Mouse (Mus musculus): ENCODE data around the gene Tmem88b.
"Not testable (repeated sequence)": the region's sequence is repeated elsewhere in the genome, so short reads cannot be mapped to it uniquely, and the experiment has no call there.

Gene Tmem88b

GRCm38 (mm10) chr4:155760613-155761355 lies 24.9 kb downstream of the Tmem88b start, which contains the start of gene Atad3a:
Gene Atad3a, minus strand, starts transcription at chr4:155761093.
- peak; percentile 95 for DNase-seq (ENCODE audit: low spot score)

GRCm38 (mm10) chr4:155759862-155760612 lies 25.6 kb downstream of the Tmem88b start:
- DNase-seq (ENCODE audit: low spot score): no peak

GRCm38 (mm10) chr4:155757011-155757410 lies 28.7 kb downstream of the Tmem88b start:
- DNase-seq (ENCODE audit: low spot score): no peak

DNA sequence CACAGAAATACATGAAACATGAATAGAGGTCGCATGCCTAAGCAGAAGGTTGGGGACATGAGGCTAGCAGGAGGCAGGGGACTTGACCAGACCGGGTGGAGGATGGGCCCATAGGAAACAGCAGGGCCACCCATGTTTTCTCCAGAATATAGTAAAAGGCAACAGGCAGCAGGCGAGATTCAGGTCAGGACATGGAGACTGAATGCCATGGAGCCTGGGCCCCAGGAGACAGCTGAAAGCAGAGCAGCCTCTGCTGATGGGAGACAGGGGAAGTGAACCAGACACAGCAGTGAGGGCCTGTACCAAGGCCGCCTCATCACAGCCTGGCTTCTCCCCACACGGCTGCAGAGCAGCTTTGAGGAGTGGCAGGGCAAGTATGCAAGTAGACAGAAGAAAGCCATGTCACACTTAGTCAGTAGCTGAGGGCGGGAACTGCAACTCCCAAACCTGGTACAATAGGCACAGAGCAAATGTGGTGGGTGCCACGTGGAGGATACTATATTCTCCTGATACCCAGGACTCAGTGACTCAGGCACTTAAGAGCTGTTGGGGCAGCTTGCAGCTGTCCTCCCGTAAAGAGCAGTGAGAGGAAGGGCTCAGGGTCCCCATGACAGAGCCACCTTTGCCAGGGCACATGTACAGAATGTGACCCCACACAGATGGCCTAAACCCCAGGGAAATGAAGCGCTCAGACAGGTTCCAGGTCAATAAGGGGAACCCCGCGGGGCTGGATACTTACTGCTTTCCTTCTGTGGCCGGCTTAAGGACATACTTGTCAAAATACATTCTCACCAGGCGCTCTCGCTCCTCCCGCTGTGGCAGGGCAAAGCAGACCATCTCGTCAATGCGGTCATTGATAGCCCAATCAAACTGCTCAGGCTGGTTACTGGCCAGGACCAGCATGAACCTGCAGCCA lies 38.8 kb downstream of the Tmem88b start:
- DNase-seq (ENCODE audit: low spot score): no peak

DNA sequence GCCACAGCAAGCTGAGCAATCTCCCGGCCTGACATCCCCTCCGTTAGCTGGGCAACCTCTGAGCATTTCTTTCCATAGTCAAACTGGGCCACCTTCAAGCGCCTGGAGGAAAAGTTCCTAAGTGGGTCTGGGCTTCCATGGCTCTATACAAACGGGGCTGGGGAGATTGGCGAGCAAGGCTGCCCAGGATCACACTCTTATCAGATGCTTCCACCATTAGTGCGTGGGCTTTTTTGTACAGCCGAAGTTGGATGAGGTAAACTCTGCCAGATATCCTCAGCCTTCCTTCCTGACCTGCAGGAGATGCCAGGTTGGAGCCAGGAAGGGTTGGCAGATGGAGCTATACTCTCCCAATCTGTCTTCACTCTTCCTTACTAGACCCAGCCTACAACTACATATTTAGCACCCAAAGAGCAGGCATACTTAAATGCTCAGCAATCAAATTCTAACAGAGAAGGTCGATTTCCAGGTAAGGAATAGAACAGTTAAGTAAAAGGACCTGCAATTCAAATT lies 39.6 kb downstream of the Tmem88b start:
- no peak for DNase-seq (ENCODE audit: low spot score)

DNA sequence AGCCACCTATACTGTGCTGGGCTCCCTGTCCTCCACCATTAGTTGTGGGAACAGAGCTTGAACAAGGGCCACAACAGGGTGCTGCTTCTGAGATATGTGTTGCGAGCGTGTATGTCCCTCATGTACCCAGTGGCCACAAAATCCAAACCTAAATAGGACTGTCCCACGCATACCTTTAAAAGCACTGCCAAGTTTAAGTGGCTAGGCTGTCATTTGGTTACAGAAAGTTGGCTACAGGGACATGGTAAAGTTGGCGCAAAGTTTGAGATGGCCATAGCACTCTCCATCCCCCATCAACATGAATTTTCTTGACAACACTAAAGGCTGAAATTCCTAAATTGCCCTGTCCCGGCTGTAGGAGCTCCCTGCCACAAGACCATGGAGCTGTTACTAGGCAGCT lies 40.5 kb downstream of the Tmem88b start:
- DNase-seq (ENCODE audit: low spot score): no peak

DNA sequence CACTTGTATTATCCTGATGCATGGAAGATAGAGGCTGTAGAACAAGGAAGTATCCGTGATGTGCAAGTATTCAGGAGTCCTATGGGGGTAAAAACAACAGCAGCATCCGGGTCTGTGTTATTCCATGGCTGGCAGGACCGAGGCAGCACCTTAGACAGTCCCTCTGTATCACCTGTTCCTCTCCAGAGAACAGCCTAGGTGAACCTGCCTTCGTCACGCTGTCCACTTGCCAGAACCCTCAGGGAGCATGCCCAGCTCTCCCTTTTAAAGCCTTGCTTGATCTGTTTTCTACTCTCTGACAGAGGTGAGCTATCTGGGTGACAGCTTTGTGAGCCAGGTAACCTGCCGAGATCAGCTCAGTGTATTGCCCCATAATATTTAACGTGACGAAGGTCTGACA lies 41.2 kb downstream of the Tmem88b start:
- no peak for DNase-seq (ENCODE audit: low spot score)

DNA sequence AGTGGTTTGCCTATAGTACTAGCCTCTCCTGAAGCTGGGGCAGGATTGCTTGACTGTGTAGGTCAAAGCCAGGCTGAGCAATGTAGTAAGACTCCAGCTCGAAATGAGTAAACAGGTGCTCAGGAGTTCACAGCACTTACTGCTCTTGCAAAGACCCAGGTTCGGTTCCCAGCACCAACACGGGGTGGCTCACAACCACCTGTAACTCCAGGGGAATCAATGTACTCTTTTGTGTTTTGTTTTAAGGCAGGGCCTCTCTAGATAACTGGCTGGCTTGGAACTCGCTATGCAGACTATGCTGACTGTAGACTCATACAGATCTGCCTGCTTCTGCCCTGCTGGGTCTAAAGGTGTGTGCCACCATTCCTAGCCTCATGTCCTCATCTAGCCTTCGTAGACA lies 43.0 kb downstream of the Tmem88b start:
- DNase-seq (ENCODE audit: low spot score): no peak

DNA sequence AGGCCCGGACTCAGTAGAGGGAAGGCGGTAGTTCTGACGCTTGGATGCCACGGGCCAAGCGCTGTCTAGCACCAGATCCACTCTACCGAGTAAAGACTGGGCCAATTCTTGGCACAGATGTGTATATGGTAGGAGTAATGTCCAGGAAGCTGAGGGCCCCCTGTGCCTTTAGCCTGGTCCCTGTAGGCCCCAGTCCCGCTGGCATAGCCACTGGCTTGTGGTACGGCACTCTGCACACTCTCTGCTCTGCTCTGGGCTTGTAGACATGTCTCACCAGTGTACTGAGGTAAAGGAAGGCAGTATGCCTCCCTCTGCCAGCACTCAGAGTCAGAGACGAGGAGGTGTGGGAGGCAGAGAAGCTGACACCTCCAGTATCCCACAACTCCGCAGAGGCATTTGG lies 45.0 kb downstream of the Tmem88b start:
- DNase-seq (ENCODE audit: low spot score): not testable (repeated sequence)

- DNase-seq (ENCODE audit: low spot score): no peak
These were observed 45.7 kb downstream of the Tmem88b start for GRCm38 (mm10) chr4:155739741-155740636.

DNA sequence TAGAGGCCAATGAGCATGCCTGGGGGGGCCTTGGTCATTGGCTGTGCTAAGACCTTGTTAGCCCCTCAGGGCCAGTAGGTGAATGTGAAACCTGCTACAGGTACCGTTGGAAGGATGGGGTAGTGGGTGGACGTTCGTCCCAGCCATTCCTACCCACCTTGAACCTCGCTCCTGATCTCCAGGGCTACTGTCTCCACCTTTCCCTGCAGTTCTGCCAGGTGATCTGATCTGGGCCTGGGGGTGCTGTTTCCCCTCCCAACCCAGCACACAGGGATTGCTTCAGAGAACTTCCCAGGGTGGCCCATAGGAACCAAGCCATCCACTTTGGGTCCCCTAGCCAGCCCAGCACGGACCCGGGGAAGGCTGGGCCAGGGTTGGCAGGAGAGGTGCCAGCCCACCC lies 46.5 kb downstream of the Tmem88b start:
- DNase-seq (ENCODE audit: low spot score): no peak

- DNase-seq (ENCODE audit: low spot score): no peak
These were observed 47.4 kb downstream of the Tmem88b start for GRCm38 (mm10) chr4:155738262-155738661.

DNA sequence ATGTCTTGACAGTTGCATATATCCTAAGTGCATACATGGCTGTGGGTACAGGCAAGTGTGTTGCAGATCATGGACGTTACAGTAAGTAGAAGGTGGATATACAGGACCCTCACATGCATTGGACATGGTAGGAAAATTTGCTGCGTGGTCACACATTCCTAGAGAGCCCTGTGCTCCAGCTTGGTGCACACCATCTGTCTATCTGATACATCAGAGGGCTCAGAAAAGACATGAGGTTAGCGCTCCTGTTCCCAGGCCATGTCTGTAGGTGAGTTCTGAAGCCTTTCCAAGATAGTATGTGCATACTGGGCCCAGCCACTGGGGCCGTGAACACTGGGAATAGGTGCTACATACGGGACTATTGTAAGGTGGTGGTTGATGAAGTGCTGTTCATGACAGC lies 49.3 kb downstream of the Tmem88b start:
- no peak for DNase-seq (ENCODE audit: low spot score)

- no peak for DNase-seq (ENCODE audit: low spot score)
These were observed 49.9 kb downstream of the Tmem88b start for GRCm38 (mm10) chr4:155735788-155736187.

GRCm38 (mm10) chr4:155734951-155735702 lies 50.5 kb downstream of the Tmem88b start:
- no peak for DNase-seq (ENCODE audit: low spot score)

DNA sequence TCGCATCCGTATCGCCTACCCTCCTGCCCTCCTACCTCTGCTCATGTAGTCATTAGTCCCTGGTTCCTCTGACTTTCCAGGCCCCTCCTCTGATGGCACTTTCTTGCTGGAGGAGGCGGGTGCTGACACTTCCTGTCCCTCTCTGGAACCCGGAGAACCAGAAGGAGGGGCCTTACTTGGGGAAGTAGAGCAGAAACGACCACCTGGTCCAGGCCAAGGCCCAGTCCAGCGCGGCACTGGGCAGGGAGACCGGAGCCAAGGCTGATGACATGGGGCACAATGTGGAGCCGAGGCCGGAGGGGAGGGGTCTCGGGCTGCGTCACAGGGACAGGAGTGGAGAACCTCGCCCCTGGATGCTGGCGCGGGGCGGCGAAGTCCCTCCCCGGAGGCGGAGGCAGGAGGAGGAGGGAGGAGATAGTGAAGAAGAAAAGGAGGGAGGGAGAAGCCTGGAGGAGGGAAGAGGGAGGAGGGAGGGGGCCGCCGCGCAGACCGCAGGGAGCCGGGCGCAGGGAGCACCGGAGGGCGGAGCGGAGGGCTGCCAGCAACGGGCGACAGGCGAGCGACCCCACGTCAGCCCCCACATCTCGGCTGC lies 51.2 kb downstream of the Tmem88b start, which contains the start of gene Tmem240:
Gene Tmem240 (plus strand): TSS at position 451 of the 592 bp plus-strand sequence.
- peak; percentile 65 for DNase-seq (ENCODE audit: low spot score)

- DNase-seq (ENCODE audit: low spot score): no peak
These were observed 52.4 kb downstream of the Tmem88b start for GRCm38 (mm10) chr4:155733267-155733666.

Data from urinary bladder, postnatal 10 days (tissue).